Mouse (Mus musculus): ENCODE results near the gene Rnf166. TPM values are rescaled to one million over a fixed set of nuclear protein-coding genes. Genes with fewer than 3 reads are reported as not detected.

The Rnf166 gene
- polyA plus RNA-seq, 1 experiment, result 296 TPM

DNA sequence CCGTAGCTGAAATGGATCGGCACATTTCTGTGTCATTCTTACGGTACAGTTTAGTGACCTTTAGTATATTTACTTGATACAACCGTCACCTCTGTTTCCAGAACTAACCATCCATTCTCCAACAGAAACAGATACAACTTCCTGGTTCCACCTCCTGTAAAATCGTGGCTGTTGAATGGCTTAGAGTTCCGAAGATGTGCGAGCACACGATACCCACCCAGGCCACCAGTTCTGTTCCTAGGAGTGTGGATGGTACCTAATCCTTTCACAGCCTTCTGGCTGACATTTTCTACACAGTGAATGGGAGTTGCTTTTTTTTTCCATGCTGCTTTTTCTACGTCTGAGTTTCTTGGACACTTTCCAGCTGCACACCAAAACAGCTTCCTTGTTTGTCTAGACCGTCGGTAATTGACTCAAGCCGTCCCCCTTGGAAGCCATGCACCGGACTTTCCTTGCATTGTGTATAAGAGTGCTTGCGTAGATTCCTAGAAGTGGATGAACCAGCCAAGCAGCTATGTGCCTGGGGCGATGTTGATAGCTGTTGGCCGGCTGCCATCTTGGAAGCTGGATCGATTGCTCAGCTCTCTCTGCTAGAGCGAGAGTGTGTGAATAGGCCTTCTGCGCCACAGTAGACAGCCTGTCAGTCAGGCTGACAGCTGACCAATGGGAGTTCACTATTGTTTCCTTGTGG is 31.7 kb downstream of the Rnf166 start:
- Histone ChIP-seq H3K4me3 (ENCODE audit: control insufficient read depth, insufficient read depth, low read length) (peak overlapping the region; percentile 73), H3K27ac (ENCODE audit: control insufficient read depth, insufficient read depth, low read length) (peak overlapping the region; percentile 61), H3K27me3 (ENCODE audit: control insufficient read depth, insufficient read depth, low read length) (no peaks in the 10 kb centered on the region), H3K4me1 (replicated peaks; ENCODE audit: control insufficient read depth, insufficient read depth, low read length) (peaks cover 24% of the 10 kb centered on the region), H3K36me3 (ENCODE audit: control insufficient read depth, insufficient read depth, low read length) (no peaks in the 10 kb centered on the region)
- no peak for DNase-seq
- 4% methylated on average over 19 of the region's 19 CpGs for WGBS
- TF ChIP-seq POLR2A (IDR thresholded peaks at IDR 0.05; ENCODE audit: control insufficient read depth, extremely low read depth, insufficient read depth, low read length, poor library complexity), result no peak
- TF ChIP-seq CTCF (IDR thresholded peaks at IDR 0.05; ENCODE audit: borderline replicate concordance, control insufficient read depth, extremely low read depth, insufficient read depth, low read length, poor library complexity), result no peak

DNA sequence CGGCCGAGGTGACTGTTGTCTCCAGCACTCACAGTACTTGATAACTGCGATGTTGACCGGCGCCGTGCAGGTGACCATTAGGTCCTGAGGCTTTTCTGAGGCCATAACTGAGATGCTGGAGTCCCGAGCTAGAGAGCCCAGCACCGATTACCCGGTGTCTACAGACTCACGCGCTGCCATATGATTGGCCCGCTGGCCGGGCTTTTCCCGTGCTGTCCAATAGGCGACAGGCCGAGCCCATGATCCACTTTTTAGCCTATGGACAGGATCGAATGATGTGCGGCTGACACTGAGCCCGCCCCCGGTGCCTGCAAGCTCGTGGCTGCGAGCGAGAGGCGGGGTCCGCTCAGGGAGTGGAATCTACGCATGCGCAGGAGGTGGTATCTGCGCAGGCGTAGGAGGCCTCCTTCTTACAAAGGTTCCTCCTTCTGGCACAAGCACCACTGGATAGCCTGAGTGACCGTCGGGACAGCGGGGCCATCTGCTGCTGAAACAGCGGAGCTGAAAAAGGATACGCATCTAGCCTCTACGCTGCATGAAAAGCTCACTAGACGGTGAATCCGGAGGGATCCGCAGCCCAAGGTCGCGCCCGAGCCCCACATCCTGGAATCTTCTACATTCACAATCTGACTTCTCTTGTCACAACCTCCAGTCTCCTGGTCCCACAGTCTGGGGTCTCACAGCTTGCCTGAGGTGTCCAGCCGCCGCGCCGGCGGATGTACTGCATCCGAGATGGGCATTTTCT is 32.4 kb downstream of the Rnf166 start, which contains the start of gene Mvd:
TSS of gene Mvd (minus strand) at position 161 of the 745 bp plus-strand sequence.
- 0 out of 2 replicates have a peak, but pooled peaks have one; percentile 50 for TF ChIP-seq CTCF (IDR thresholded peaks at IDR 0.05; ENCODE audit: borderline replicate concordance, control insufficient read depth, extremely low read depth, insufficient read depth, low read length, poor library complexity)
- TF ChIP-seq POLR2A (IDR thresholded peaks at IDR 0.05; ENCODE audit: control insufficient read depth, extremely low read depth, insufficient read depth, low read length, poor library complexity), result peak; percentile 78
- under 1% methylated on average over 47 of the region's 47 CpGs for WGBS
- Histone ChIP-seq H3K27ac (ENCODE audit: control insufficient read depth, insufficient read depth, low read length) (peak within 1 kb of the TSS; percentile 61), H3K4me1 (replicated peaks; ENCODE audit: control insufficient read depth, insufficient read depth, low read length) (peaks cover 26% of the 10 kb centered on the region), H3K27me3 (ENCODE audit: control insufficient read depth, insufficient read depth, low read length) (no peaks in the 10 kb centered on the region), H3K36me3 (ENCODE audit: control insufficient read depth, insufficient read depth, low read length) (no peaks in the 10 kb centered on the region), H3K4me3 (ENCODE audit: control insufficient read depth, insufficient read depth, low read length) (peak within 1 kb of the TSS; percentile 73)
- DNase-seq, result peak; percentile 97

- Histone ChIP-seq H3K36me3 (ENCODE audit: control insufficient read depth, insufficient read depth, low read length) (no peaks in the 10 kb centered on the region), H3K4me1 (replicated peaks; ENCODE audit: control insufficient read depth, insufficient read depth, low read length) (peaks cover 32% of the 10 kb centered on the region), H3K4me3 (ENCODE audit: control insufficient read depth, insufficient read depth, low read length) (peak overlapping the region; percentile 59), H3K27me3 (ENCODE audit: control insufficient read depth, insufficient read depth, low read length) (no peaks in the 10 kb centered on the region), H3K27ac (ENCODE audit: control insufficient read depth, insufficient read depth, low read length) (no peak overlapping the region)
- TF ChIP-seq CTCF (IDR thresholded peaks at IDR 0.05; ENCODE audit: borderline replicate concordance, control insufficient read depth, extremely low read depth, insufficient read depth, low read length, poor library complexity) (no peak), POLR2A (IDR thresholded peaks at IDR 0.05; ENCODE audit: control insufficient read depth, extremely low read depth, insufficient read depth, low read length, poor library complexity) (no peak)
- no peak for DNase-seq
- WGBS, result 4% methylated on average over 12 of the region's 12 CpGs
Observed at GRCm38 (mm10) chr8:122442781-122443180, 33.1 kb downstream of the Rnf166 start.

DNA sequence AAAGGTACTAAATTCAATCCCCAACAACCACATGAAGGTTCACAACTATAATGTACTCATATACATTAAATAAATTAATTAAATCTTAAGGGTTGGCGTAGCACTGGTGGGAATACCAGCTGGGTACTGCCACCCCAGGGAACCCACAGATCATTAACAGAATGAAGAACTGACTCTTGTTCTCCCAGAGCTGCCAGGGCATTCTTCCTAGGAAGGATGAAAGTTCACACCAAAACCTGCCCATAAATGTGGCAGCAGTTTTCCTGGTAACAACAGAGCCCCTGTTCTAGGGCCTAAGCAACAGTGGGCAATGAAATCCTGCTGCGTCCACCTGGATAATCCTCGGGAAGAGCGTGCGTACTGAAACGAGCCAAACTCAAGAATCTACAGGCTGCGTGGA is 33.5 kb downstream of the Rnf166 start:
- Histone ChIP-seq H3K27me3 (ENCODE audit: control insufficient read depth, insufficient read depth, low read length) (no peaks in the 10 kb centered on the region), H3K27ac (ENCODE audit: control insufficient read depth, insufficient read depth, low read length) (no peak overlapping the region), H3K4me1 (replicated peaks; ENCODE audit: control insufficient read depth, insufficient read depth, low read length) (peaks cover 36% of the 10 kb centered on the region), H3K4me3 (ENCODE audit: control insufficient read depth, insufficient read depth, low read length) (peak overlapping the region; percentile 59; the same call in 1 of the 2 replicates), H3K36me3 (ENCODE audit: control insufficient read depth, insufficient read depth, low read length) (no peaks in the 10 kb centered on the region)
- TF ChIP-seq CTCF (IDR thresholded peaks at IDR 0.05; ENCODE audit: borderline replicate concordance, control insufficient read depth, extremely low read depth, insufficient read depth, low read length, poor library complexity) (no peak), POLR2A (IDR thresholded peaks at IDR 0.05; ENCODE audit: control insufficient read depth, extremely low read depth, insufficient read depth, low read length, poor library complexity) (no peak)
- 68% methylated on average over 7 of the region's 7 CpGs for WGBS
- DNase-seq, result no peak

DNA sequence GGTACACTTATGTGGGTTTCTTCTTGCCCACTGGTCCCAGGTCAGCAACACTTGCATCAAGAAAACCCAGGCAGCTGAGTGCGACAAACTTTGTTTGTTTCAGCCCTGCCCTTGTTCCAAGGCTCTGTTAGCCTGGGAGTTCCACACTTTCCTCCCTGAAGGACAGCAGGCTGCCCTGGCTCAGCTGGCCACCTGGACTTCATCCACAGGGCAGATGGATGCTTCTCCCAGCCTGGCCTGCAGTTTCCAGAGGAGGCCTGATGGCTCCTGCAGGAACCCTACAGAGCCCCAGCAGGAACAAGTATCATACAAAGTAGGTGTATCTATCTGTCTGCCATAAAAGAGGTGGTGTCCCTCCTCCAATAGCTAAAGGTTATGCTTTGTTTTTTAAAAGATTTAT is 34.5 kb downstream of the Rnf166 start:
- peaks cover 47% of the 10 kb centered on the region for H3K4me1 ChIP-seq (replicated peaks; ENCODE audit: control insufficient read depth, insufficient read depth, low read length)
- TF ChIP-seq POLR2A (IDR thresholded peaks at IDR 0.05; ENCODE audit: control insufficient read depth, extremely low read depth, insufficient read depth, low read length, poor library complexity) (no peak), CTCF (IDR thresholded peaks at IDR 0.05; ENCODE audit: borderline replicate concordance, control insufficient read depth, extremely low read depth, insufficient read depth, low read length, poor library complexity) (no peak)
- no peak for DNase-seq
- no peak overlapping the region for H3K27ac ChIP-seq (ENCODE audit: control insufficient read depth, insufficient read depth, low read length)
- no peaks in the 10 kb centered on the region for H3K27me3 ChIP-seq (ENCODE audit: control insufficient read depth, insufficient read depth, low read length)
- H3K4me3 ChIP-seq (ENCODE audit: control insufficient read depth, insufficient read depth, low read length), result no peak overlapping the region
- 100% methylated on average over 1 of the region's 1 CpGs for WGBS
- H3K36me3 ChIP-seq (ENCODE audit: control insufficient read depth, insufficient read depth, low read length), result no peaks in the 10 kb centered on the region

DNA sequence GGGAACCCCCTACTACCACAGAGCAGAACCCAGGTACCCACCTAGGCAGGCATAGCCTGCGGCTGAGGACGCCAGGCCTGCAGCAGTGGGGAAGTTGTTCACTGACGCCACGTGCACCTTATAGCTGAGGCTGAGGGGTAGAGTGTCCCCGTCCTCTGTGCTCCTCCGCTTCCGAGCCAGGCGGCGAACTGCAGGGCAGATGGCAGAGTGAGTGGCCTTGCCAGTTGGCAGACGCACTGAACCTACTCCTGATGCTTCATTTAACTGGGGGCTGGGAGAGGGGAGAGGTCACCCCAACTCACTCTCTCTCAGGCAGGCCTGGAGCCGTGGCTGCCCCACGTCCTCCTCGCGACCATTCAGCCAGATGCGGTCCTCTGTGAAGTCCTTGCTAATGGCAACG is 36.5 kb downstream of the Rnf166 start:
- WGBS, result 98% methylated on average over 16 of the region's 16 CpGs
- H3K4me3 ChIP-seq (ENCODE audit: control insufficient read depth, insufficient read depth, low read length), result no peak overlapping the region

More for the DNA sequence above, 36.5 kb downstream of the Rnf166 start:
- Histone ChIP-seq H3K36me3 (ENCODE audit: control insufficient read depth, insufficient read depth, low read length) (no peaks in the 10 kb centered on the region), H3K4me1 (replicated peaks; ENCODE audit: control insufficient read depth, insufficient read depth, low read length) (peaks cover 36% of the 10 kb centered on the region), H3K27me3 (ENCODE audit: control insufficient read depth, insufficient read depth, low read length) (no peaks in the 10 kb centered on the region), H3K27ac (ENCODE audit: control insufficient read depth, insufficient read depth, low read length) (no peak overlapping the region)
- no peak for TF ChIP-seq CTCF (IDR thresholded peaks at IDR 0.05; ENCODE audit: borderline replicate concordance, control insufficient read depth, extremely low read depth, insufficient read depth, low read length, poor library complexity)
- TF ChIP-seq POLR2A (IDR thresholded peaks at IDR 0.05; ENCODE audit: control insufficient read depth, extremely low read depth, insufficient read depth, low read length, poor library complexity), result no peak
- DNase-seq, result no peak

All from thymus, adult 2 months (tissue).